Mouse (Mus musculus) left cerebral cortex, postnatal 36 days (tissue): ENCODE measurements at regions not wholly inside any gene's neighbourhood (a gene's known extent, or its start where the extent isn't known, plus 50 kb on each side); places are given as distances from the start of the nearest gene placed in this dataset.

ENCODE experiments used
- DNase-seq, 2 experiments: peaks; one replicate each; pipeline ENCODE4 v3.0.0; 2021 to 2022; ENCODE audit warnings: low spot score in 2 of 2, mixed read lengths in 1 of 2
- intact Hi-C: fragments of 180-260 bp; cut with DNase I; formaldehyde crosslinking; loops from one replicate; pipeline ENCODE4 v1.15.1; 2025

DNA sequence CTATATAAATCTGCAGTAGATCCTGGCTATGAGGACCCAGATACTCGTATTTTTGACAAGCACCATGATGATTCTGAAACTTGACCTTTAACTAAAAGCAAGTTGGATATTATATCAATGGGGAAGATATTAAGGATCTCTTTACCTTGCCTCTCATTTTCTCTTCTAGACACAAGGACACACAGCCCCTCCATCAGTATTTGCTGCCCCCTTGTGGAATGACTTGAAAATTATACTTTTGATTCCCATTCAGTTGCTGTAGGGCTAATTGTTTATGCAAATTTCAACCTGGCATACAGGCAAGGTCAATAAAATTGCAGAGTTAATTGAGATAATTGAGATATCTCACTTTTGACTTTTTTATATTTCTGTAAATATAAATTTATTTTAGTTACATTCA lies 375.5 kb downstream of the Nap1l3 start:
- DNase-seq, result no peak
- intact Hi-C loops, result loop anchor here (10.0 kb wide), 1 partner anchor 1397 kb away; no protein-coding TSS in a partner anchor
